Mouse (Mus musculus): Measurements from ENCODE around the gene 4931429L15Rik. TPM values are rescaled to one million over a fixed set of nuclear protein-coding genes. Genes with fewer than 3 reads are reported as not detected.

Gene 4931429L15Rik
- total and polyA plus RNA-seq, 2 experiments: not detected

- H3K4me3 ChIP-seq (ENCODE audit: insufficient read depth, low read depth, low read length): 0 out of 2 replicates have a peak overlapping the region, but pooled peaks have one; percentile 11
- TF ChIP-seq POLR2A (IDR thresholded peaks at IDR 0.05; ENCODE audit: extremely low read depth, insufficient read depth, low read length): no peak
Observed at GRCm38 (mm10) chr9:46274494-46274893, 45.3 kb downstream of the 4931429L15Rik start.

GRCm38 (mm10) chr9:46272677-46273454, 46.9 kb downstream of the 4931429L15Rik start, which contains the start of gene Zpr1:
Gene Zpr1, plus strand, starts transcription at chr9:46273064.
- 1% methylated on average over 45 of the region's 45 CpGs for WGBS
- H3K27me3 ChIP-seq (ENCODE audit: control insufficient read depth, insufficient read depth, low read length): no peaks in the 10 kb centered on the region
- TF ChIP-seq POLR2A (IDR thresholded peaks at IDR 0.05; ENCODE audit: extremely low read depth, insufficient read depth, low read length): peak; percentile 53; the same call in 1 of the 2 replicates
- no peak; the same call in 1 of the 2 replicates for TF ChIP-seq CTCF (IDR thresholded peaks at IDR 0.05; ENCODE audit: low read depth, low read length)

More at GRCm38 (mm10) chr9:46274494-46274893, 45.3 kb downstream of the 4931429L15Rik start:
- no peak overlapping the region for H3K27ac ChIP-seq (replicated peaks; ENCODE audit: insufficient read depth, low read depth, low read length)
- H3K9ac ChIP-seq (ENCODE audit: low read depth, low read length): peak overlapping the region; percentile 21; the same call in 1 of the 2 replicates
- H3K79me2 ChIP-seq (ENCODE audit: control insufficient read depth, insufficient read depth, low read length): no peaks in the 10 kb centered on the region
- peaks cover 50% of the 10 kb centered on the region for H3K36me3 ChIP-seq (ENCODE audit: control insufficient read depth, insufficient read depth, low read length)
- no peak for DNase-seq (ENCODE audit: extremely low read depth, low read depth, low spot score)
- peaks cover 18% of the 10 kb centered on the region for H3K4me1 ChIP-seq (ENCODE audit: control insufficient read depth, insufficient read depth, low read length)
- H3K27me3 ChIP-seq (ENCODE audit: control insufficient read depth, insufficient read depth, low read length): no peaks in the 10 kb centered on the region
- WGBS: 75% methylated on average over 9 of the region's 9 CpGs

GRCm38 (mm10) chr9:46272070-46272469, 47.7 kb downstream of the 4931429L15Rik start:
- Histone ChIP-seq H3K4me1 (ENCODE audit: control insufficient read depth, insufficient read depth, low read length) (peaks cover 19% of the 10 kb centered on the region), H3K9ac (ENCODE audit: low read depth, low read length) (peak overlapping the region; percentile 5), H3K27ac (replicated peaks; ENCODE audit: insufficient read depth, low read depth, low read length) (peak overlapping the region; percentile 88), H3K4me3 (ENCODE audit: insufficient read depth, low read depth, low read length) (peak overlapping the region; percentile 63), H3K79me2 (ENCODE audit: control insufficient read depth, insufficient read depth, low read length) (peaks cover 3% of the 10 kb centered on the region; the same call in 1 of the 2 replicates), H3K27me3 (ENCODE audit: control insufficient read depth, insufficient read depth, low read length) (no peaks in the 10 kb centered on the region), H3K36me3 (ENCODE audit: control insufficient read depth, insufficient read depth, low read length) (peaks cover 35% of the 10 kb centered on the region)
- TF ChIP-seq CTCF (IDR thresholded peaks at IDR 0.05; ENCODE audit: low read depth, low read length) (0 out of 2 replicates have a peak, but pooled peaks have one; percentile 13), POLR2A (IDR thresholded peaks at IDR 0.05; ENCODE audit: extremely low read depth, insufficient read depth, low read length) (peak; percentile 91)
- WGBS: 12% methylated on average over 9 of the region's 9 CpGs
- DNase-seq (ENCODE audit: extremely low read depth, low read depth, low spot score): peak; percentile 91

More at GRCm38 (mm10) chr9:46272677-46273454, 46.9 kb downstream of the 4931429L15Rik start, which contains the start of gene Zpr1:
- H3K79me2 ChIP-seq (ENCODE audit: control insufficient read depth, insufficient read depth, low read length): peaks cover 3% of the 10 kb centered on the region; the same call in 1 of the 2 replicates
- peak within 1 kb of the TSS; percentile 88 for H3K27ac ChIP-seq (replicated peaks; ENCODE audit: insufficient read depth, low read depth, low read length)
- peak within 1 kb of the TSS; percentile 77 for H3K9ac ChIP-seq (ENCODE audit: low read depth, low read length)
- DNase-seq (ENCODE audit: extremely low read depth, low read depth, low spot score): peak; percentile 98
- peaks cover 43% of the 10 kb centered on the region for H3K36me3 ChIP-seq (ENCODE audit: control insufficient read depth, insufficient read depth, low read length)
- peaks cover 16% of the 10 kb centered on the region for H3K4me1 ChIP-seq (ENCODE audit: control insufficient read depth, insufficient read depth, low read length)
- peak within 1 kb of the TSS; percentile 69 for H3K4me3 ChIP-seq (ENCODE audit: insufficient read depth, low read depth, low read length)

- Histone ChIP-seq H3K27me3 (ENCODE audit: control insufficient read depth, insufficient read depth, low read length) (no peaks in the 10 kb centered on the region), H3K9ac (ENCODE audit: low read depth, low read length) (peak overlapping the region; percentile 79), H3K79me2 (ENCODE audit: control insufficient read depth, insufficient read depth, low read length) (peaks cover 3% of the 10 kb centered on the region; the same call in 1 of the 2 replicates), H3K4me1 (ENCODE audit: control insufficient read depth, insufficient read depth, low read length) (peaks cover 11% of the 10 kb centered on the region), H3K36me3 (ENCODE audit: control insufficient read depth, insufficient read depth, low read length) (peaks cover 22% of the 10 kb centered on the region), H3K4me3 (ENCODE audit: insufficient read depth, low read depth, low read length) (peak overlapping the region; percentile 63), H3K27ac (replicated peaks; ENCODE audit: insufficient read depth, low read depth, low read length) (peak overlapping the region; percentile 88)
- peak; percentile 79 for TF ChIP-seq POLR2A (IDR thresholded peaks at IDR 0.05; ENCODE audit: extremely low read depth, insufficient read depth, low read length)
- TF ChIP-seq CTCF (IDR thresholded peaks at IDR 0.05; ENCODE audit: low read depth, low read length): no peak; the same call in 1 of the 2 replicates
- peak; percentile 51 for DNase-seq (ENCODE audit: extremely low read depth, low read depth, low spot score)
- WGBS: 49% methylated on average over 4 of the region's 4 CpGs
Observed at GRCm38 (mm10) chr9:46270782-46271181, 49.0 kb downstream of the 4931429L15Rik start.

- Histone ChIP-seq H3K27ac (replicated peaks; ENCODE audit: insufficient read depth, low read depth, low read length) (peak overlapping the region; percentile 88), H3K4me3 (ENCODE audit: insufficient read depth, low read depth, low read length) (peak overlapping the region; percentile 63), H3K4me1 (ENCODE audit: control insufficient read depth, insufficient read depth, low read length) (peaks cover 7% of the 10 kb centered on the region), H3K27me3 (ENCODE audit: control insufficient read depth, insufficient read depth, low read length) (no peaks in the 10 kb centered on the region), H3K9ac (ENCODE audit: low read depth, low read length) (peak overlapping the region; percentile 79), H3K36me3 (ENCODE audit: control insufficient read depth, insufficient read depth, low read length) (peaks cover 11% of the 10 kb centered on the region), H3K79me2 (ENCODE audit: control insufficient read depth, insufficient read depth, low read length) (peaks cover 3% of the 10 kb centered on the region; the same call in 1 of the 2 replicates)
- TF ChIP-seq POLR2A (IDR thresholded peaks at IDR 0.05; ENCODE audit: extremely low read depth, insufficient read depth, low read length): 0 out of 2 replicates have a peak, but pooled peaks have one; percentile 56
- TF ChIP-seq CTCF (IDR thresholded peaks at IDR 0.05; ENCODE audit: low read depth, low read length): peak; percentile 15; the same call in 1 of the 2 replicates
- WGBS: 37% methylated on average over 5 of the region's 5 CpGs
- DNase-seq (ENCODE audit: extremely low read depth, low read depth, low spot score): peak; percentile 55
Observed at GRCm38 (mm10) chr9:46269125-46269524, 50.7 kb downstream of the 4931429L15Rik start.

All from liver, adult 2 months (tissue).